Mouse (Mus musculus): ENCODE measurements at regions not wholly inside any gene's neighbourhood (a gene's known extent, or its start where the extent isn't known, plus 50 kb on each side); places are given as distances from the start of the nearest gene placed in this dataset.

DNA sequence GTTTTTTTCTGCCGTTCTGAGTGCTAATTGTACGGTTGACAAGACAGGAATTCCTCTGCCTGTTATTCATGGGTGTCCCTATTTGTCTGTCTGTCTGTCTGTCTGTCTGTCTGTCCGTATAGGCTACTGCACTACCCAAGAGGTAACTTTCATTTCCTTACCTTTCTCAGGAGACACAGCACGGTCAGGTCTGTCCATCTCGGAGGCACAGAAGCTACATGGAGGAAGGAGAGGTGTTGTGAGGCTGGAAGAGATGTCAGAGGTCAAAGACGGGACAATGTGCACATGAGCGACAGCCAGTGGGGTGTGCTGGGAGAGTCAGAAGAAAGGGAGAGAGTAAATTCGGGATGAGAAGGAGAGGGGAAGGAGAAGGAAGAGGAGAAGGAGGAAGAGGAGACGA is 184.8 kb downstream of the Enc1 start:
- DNase-seq (ENCODE audit: extremely low read depth, low read depth) = no peak

DNA sequence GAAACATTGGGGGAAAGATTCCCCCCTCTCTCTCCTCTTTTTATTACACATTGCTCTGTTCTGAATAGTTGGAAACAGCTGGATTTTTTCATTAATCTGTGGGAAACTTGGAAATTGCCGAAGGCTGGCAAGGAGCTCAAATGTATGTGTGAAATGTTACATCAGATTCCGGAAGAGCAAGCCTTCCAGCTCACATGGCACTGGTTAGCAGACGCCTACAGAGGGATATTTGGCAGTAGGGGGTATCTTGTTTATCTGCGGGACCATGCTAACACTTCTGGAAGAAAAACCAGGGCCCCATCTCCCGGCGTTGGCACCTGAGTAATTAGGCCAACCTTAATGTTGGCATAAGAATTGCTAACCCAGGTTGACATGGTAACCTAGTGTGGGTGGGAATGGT is 183.0 kb downstream of the Enc1 start:
- DNase-seq (ENCODE audit: extremely low read depth, low read depth) = no peak

DNA sequence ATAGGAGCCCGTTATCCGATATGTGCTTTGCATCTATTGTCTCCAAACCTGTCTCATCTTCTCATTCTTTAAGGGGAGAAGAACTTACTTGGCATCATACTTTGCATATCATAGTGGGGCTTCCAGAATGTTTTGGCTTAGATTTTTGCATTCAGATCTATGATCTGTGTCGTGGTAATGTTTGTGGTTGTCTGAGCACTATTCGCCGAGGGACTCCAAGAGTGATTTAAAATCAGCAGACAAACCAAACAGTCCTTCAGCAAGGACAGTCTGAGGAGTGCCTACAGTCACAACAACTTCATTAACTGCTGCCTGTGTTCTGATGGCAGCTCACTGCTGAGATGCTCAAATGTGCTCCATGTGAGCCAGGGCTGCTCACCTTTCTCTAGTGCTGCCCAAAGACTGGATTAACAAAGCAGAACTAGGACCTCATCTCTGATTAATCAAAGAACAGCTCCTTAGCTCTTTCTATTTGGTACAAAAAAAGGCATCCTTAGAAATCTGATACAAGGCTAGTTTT is 182.5 kb downstream of the Enc1 start:
- no peak for DNase-seq (ENCODE audit: extremely low read depth, low read depth)

DNA sequence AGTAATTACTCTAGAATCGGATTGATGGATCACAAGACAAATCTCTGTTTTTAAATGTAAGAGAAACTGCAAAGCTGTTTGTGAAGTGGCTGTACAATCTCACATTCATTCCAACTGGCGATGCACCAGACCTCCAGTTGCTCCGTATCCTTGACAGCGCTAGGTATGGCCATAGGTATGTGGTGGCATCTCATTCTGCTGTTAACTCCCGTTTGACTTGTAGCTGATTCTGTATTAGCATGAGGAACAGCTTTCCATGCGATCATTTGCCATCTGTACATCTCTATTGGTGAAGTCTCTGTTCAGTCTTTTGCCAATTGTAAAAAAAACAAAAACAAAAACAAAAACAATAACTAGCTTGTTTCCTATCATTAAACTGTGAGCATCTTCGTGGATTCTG is 182.0 kb downstream of the Enc1 start:
- DNase-seq (ENCODE audit: extremely low read depth, low read depth) = no peak

DNA sequence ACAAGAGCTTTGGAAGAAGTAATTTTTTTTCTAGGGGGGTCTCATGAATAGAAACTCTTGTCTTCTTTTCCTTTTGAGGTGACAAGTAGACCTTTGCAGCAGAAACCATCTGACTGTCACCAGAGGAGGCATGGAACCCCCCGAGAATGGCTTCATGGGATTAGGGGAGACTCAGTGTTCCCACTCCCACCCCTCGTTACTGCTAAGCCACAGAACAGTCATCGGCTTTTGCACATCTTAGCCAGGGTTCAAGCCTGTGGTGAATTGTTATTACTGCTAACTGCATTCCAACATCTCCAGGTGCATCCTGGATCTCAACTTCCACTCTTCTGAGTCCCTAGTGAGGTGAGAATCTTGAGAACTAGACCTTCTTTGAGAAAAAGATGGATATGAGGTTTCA is 180.9 kb downstream of the Enc1 start:
- DNase-seq (ENCODE audit: extremely low read depth, low read depth) = no peak

DNA sequence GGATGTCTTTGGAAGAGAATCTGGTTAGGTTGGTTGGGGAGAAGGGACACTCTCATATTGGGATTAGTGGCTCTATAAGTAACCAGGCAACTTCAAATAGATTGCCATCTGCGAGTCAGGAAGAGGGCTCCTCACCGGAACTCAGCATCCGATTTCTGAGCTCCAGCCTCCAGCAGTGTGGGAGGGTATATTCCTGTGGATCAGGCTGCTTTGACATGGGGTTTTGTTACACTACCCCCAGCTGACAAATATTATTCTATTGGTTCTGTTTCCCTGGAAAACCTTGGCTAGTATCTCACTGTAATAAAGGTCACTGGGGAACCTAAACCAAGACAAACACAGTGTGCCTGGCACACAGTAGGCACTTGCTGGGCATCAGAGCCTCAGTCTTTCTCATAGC is 179.9 kb downstream of the Enc1 start:
- DNase-seq (ENCODE audit: extremely low read depth, low read depth) = no peak

DNA sequence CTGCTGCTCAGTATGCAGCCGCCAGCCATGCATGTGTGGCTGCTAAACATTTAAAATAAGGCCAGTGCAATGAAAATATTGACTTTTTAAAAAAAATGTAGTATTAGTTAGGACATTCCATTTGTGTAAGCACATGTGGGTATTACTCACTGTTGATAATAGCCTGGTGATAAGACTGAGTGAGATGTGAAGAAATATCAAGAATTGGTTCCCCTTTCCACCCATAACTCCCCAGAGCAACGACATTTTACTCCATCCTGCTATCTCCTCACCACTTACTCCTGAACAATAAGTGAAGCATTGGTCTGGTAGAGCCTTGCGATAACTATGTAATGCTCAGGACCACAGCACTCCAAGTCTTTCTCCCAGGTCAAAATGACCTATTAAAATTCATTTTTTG is 178.2 kb downstream of the Enc1 start:
- no peak for DNase-seq (ENCODE audit: extremely low read depth, low read depth)

DNA sequence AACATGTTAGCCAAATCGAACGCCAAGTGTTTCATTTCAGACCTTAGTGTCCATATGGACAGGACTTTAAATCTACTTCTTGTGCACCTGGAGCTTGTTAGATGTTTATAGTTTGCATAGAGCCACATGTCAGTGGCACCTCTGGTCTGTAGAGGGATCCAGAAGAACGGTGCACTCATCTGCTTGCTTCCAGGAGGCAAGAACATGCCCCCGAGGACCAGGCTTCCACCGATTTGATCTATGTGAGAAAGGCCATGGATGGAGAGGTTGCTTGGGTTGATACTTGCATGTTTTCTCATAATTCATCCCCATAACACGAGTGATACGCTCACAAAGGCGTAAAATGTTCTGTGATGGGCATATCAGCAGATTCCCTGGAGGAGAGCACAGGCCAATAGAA is 177.8 kb downstream of the Enc1 start:
- DNase-seq (ENCODE audit: extremely low read depth, low read depth) = no peak

DNA sequence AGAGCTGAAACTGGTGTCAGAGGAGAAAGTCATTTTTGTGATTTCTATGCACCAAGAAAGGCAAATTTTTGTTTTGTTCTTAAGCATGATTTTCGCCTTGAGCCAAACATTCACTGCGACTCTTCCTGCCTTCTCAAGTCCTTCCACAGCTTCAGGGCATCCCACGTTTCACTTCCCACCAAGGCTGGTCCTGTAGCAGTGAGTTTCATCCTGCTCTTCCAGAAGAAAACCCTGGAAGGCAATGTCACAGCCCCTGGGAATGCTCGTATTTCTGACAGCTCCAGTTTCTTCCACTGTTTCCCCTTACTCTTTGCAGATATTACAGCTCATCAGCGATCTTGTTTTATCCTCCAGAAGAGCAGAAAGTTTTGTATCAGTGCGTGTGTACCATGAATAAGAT is 177.2 kb downstream of the Enc1 start:
- no peak for DNase-seq (ENCODE audit: extremely low read depth, low read depth)

DNA sequence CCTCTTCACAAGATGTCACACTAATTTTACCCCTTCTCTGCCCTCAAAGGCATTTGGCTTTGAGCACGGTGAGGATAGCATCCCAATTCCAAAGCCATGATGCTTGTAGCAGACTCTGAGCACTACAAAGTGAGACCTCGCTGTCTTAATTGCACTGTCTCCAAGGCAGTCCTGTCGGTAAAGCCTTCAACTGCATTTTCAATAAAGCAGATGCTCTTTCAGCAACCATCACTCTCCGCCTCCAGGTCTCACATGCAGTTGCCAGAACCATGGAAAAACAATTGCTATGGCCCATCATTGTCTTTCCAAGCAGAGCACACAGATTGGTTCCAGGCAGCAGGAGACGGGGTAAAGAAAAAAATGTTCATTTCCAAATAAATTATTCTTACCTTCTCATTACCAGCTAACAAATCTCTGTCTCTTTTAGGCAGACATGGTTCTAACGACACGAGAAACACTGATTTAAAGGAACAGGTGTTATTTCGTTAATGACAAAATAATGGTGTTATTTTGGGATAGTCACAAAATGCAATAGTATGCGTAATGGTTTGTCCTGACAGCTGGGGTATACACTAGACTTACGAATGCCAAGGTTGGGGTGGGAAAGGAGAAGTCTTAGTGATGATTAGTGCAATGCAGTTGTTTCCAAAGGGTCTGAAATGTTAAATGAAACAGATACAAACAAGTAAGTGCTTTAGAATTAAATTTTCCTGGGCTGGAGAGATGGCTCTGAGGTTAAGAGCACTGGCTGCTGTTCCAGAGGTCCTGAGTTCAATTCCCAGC is 175.2 kb downstream of the Enc1 start:
- no peak for DNase-seq (ENCODE audit: extremely low read depth, low read depth)

DNA sequence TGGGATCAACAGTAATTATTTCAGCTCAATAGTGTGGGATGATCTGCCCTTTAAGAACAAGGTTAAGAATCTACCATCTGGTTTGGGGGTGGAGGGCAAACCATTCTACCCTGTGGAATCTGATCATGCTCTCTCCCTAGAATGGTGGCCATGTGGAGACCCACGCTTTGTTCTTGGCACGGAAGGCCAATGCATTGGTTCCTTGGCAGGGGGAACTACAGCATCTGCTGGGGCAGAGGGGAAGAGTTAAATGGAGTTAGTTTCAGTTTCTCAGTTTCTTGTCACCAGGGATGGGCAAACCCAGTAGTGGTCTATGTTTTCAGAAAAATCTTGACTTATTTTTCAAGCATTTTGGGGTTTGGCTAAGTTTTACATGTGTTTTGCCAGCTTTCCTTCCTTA is 174.5 kb downstream of the Enc1 start:
- DNase-seq (ENCODE audit: extremely low read depth, low read depth) = no peak

DNA sequence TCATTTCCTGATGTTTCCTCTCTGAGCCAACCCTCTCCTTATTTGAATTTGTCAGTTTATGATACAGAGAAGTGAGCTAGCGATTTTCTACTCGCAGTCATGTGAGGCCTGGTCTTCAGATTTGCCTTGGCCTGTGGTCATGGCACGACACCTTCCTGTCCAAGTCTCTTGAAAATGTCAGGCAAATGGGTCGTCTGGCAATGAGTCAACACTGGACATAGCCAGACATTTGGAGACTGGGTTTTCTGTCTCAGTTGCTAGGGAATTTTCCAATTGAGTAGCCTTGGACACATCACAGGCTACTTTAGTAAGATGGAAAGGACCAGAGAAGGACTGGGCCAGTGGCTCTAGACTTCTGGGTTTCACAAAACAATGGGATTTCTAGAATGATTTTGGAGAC is 171.2 kb downstream of the Enc1 start:
- no peak for DNase-seq (ENCODE audit: extremely low read depth, low read depth)

DNA sequence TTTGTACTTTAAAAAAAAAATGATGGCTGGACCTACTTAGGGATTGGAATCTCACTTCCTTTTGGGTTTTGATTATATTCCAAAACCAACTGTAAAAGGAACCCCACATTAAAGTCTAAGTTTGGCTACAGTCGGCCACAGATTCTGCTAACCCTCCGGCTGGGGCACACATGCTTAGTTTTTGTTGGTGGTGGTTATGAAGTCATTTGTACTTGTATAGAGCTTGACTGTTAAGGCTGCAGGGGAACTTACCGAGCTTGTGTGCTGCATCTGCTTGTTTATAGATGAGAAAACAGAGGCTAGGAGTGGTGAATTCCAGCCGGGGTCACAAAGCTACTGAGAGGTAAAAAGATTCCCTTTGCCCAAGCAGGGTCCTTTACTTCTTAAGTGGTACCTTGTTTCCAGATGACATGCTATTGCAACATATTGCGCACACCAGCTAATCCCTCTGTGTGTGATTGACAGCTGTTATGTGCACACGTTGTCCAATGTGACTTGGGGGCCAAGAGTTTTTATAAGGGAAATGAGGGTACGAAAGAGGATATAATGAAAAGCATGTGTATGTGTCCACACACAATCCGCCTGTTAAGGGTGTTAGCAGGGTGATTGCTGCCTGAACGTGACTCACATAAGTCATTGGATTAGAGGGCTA is 169.8 kb downstream of the Enc1 start:
- no peak for DNase-seq (ENCODE audit: extremely low read depth, low read depth)

DNA sequence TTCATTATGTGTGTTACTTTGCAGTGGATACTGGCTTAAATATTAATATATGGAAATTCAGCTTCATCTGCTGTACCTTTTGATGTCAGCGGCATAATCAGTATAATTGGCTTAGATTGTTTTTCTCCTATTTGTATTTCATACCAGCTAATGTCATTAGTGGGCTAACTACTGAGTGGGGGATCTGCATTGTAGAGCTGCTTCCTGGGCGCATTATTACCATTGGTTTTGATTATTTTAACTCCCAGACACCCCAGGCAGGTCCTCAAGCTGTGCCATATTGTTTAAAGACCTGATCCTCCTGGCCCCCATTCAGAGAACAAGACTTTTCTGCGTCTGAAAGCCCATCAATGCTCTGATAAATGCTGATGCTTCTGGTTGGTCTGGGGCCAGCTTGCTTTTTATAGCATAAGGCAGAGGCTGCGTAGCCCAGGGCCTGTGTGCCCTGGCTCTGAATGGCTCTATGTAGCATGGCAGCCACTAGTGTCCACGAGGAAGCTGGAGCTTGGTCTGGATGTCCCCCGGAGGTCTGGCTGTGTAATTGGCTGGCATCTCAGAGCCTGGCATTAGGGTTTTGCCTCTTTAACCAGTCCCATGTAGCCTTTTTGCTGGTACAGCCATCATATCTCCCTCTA is 169.1 kb downstream of the Enc1 start:
- no peak for DNase-seq (ENCODE audit: extremely low read depth, low read depth)

DNA sequence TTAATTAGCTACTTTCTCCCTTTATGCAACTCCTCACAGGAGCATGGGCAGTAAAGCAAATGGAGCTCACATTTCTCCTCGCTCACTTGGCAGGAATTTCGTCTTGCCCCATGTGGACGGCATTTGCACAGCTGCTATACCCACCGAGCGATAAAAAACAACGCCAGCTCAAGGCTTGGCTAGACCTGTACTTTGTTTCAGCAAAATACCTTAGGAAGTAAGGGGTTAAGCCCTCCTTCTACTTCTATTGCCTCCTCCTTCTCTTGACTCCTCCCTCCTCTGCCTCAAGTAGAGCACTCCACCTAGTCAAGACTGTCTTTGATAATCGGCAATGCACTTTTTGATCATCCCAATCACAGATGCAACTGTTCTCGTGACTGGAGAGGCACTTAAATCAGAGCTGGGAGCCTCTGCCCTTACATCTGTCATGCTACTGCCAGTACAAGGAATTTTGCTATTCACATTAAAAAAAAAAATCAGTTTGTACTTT is 168.4 kb downstream of the Enc1 start:
- DNase-seq (ENCODE audit: extremely low read depth, low read depth) = no peak

DNA sequence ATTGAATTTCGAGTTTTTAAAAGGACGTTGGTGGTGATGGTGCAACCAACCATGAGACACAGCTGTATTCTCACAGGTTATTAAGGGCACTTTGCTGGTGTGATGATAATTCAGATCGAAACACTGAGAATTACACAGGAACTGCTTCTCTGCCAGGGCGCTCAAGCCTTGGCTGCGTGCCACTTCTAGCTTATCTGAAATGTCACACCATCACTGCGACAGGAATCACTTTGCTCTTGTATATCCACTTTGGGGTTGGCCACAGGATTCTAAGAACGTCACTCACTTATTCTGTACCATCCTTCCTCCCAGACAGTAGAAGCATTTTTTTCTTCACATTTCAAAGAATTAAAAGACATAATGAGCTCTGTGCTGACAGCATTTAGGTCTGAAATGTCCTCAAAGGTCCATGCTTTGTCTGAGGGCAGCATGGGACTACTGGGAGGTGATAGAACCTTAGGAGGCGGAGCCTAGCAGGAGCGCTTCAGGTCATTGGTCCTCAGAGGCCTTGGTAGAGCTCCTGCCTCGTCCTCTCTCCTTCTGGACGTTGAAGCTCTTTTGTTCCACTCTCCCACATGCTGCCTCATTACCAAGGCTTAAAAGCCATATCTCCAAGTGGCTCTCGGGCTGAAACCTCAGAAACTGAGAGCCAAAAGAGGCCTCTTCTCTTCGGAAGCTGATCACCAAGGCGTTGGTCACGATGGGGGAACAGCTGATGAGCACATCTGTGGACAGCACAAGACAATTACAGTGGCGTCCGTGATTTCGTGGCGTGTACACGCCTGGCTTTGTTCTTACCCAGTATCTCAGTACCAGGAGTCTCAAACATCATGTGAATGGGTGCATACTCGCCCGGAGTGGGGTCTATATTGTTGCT is 167.7 kb downstream of the Enc1 start:
- peak; percentile 49 for DNase-seq (ENCODE audit: extremely low read depth, low read depth)

DNA sequence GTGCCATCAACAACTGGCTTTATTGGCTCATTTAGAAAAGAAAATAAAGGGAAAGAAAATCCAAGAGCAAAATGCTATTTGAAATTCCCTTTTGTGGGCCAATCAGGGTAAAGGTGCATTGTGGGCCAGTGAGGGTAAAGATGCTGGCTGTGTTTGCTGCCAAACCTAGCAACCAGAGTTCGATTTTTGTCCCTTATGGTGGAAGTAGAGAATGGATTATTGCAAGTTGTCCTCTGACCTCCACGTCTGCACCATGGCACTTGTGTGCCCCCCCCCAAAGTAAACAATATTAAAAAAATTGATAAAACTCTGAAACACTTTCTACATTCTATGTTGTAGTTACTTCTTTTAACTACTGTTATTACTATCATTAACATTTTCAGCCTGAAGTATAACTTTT is 166.9 kb downstream of the Enc1 start:
- no peak for DNase-seq (ENCODE audit: extremely low read depth, low read depth)

DNA sequence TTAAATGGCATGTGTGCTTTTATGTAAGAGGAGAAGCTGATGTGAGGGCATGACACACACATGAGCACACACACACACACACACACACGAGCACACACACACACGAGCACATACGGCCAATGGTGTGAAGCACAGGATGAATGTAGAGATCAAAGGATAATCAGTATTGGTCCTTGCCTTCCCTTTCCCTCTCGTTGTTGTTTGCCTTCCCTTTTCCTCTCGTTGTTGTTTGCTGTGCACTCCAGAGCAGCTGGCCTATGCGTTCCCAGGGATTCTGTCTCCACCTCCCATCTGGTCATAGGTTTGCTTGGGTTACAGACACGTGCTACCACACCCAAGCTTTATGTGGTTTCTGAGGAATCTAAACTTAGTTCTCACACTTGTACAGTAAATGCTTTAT is 165.8 kb downstream of the Enc1 start:
- no peak for DNase-seq (ENCODE audit: extremely low read depth, low read depth)

DNA sequence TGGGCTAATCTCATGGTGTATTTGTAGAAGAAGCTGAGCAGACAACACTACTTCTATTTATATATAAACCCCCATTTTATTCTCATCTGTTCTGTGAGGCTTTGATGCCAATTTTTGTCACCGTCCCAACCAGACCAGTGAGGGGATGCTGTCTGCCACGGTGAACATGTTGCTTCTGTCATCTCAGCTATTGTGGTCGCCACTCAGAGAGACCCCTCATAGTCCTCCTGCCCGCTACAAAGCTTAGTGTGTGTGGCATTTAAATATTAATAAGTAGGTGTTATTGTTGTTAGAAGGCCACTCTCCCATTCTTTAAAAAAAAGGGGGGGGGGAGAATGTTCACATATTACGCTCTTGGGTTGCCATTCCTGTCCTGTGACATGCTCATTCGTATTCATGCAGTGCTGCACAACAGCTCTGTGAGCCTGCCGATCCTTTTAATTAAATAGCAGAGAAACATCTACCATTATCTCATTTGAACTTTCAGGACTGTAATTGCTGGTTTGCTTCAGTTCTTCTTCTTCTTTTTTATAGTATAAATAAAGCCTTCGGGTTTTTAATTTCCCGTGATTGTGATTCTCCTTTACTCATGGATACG is 161.4 kb downstream of the Enc1 start:
- no peak for DNase-seq (ENCODE audit: extremely low read depth, low read depth)

DNA sequence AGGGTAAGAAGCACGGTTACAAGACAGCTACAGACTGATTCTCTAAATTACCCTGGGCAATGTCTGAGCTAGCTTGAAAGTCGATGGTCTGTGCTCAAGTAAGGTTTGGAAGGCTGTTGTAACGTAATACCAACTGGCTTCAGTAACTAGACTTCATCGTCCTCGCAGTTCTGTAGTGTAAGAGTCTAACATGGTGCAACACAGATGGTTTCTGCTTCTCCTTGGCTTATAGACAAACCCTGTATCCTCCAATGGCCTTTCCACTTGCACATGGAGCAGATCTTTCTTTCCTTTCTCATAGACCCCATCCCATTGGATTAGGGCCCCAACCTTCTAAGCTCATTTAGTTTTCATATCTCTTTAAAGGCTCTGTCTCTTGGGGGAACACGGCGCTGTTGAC is 160.7 kb downstream of the Enc1 start:
- DNase-seq (ENCODE audit: extremely low read depth, low read depth) = no peak

DNA sequence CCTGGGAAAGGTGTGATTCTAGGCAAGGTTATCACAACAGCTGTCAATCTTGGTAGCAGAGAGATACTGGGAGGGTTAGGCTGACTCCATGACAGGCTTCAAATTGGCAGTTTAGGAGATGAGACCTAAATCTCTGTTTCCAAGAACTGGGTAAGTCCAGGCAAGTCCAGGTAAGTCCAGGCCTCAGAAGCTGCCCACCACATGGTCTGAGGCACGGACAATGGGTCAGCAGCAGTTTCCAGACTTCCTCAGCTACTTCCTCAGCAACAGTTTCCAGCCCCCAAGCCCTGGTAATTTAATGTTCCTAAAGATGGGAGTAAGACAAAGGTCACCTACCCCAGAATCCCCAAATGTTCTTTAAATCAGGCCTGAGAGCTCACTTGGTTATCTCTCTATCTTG is 157.1 kb downstream of the Enc1 start:
- DNase-seq (ENCODE audit: extremely low read depth, low read depth) = no peak
